Mouse (Mus musculus): Measurements from ENCODE around the gene Casr.

DNA sequence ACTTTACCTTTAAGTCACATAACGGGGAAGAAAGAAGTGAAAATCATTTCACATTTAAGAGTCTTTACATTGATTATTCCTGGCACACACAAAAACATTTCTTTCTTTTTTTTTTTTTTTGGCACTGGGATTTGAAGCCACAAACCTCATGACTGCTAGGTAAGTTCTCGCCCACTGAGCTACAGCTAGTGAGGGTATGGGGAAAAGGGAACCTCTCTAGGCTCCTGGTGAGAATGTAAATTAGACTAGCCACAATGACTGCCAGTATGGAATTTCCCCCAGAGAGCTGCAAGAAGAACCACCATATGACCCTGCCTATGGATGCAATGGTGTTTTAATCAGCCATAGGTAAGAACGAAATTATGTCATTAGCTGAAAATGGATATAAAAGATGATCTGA, 56.8 kb downstream of the Casr start:
- TF ChIP-seq CHD2 (IDR thresholded peaks at IDR 0.05; ENCODE audit: low read depth, low read length) (no peak), ZNF384 (IDR thresholded peaks at IDR 0.05; ENCODE audit: low read depth, low read length) (no peak)

Measured in ES-E14 (cell line).